Mouse (Mus musculus): Measurements from ENCODE around the gene Hba-a1.
"Not testable (repeated sequence)": the region's sequence is repeated elsewhere in the genome, so short reads cannot be mapped to it uniquely, and the experiment has no call there.

Gene Hba-a1

DNA sequence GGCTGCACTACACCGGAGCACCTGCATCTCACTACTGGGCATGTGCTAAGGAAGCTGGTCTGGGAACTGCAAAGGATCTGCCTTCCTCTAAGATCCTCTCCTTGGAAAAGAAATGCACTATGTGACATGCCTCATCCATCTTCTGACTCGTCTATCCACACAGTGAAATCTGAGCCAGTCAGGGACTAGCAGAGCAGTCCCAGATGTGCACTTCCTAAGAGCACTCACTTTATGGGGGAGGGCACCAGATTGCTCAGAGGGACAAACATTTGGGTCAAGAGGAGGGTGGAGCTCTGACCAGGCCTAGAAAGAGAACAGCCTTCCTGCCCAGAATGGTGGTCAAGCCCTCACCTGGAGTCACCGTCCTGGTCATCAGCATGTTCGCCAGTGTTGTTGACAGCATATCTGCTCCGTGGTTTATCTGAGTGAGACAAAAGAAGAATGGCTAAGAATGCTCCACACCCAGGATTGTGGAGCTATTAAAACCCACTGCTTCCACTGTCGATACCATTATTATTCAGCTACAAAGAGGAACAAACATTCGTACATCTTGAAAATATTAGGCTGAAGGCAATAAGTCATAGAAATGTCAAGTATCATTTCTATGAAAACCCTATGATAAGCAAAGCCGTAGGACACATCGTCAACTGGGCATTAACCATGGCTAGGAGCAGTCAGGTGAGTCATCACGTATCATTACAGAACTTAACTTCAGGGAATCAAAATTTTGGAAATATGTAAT lies 20.5 kb upstream of the Hba-a1 start:
- DNase-seq (ENCODE audit: low spot score in 2 of 2), result no peak

DNA sequence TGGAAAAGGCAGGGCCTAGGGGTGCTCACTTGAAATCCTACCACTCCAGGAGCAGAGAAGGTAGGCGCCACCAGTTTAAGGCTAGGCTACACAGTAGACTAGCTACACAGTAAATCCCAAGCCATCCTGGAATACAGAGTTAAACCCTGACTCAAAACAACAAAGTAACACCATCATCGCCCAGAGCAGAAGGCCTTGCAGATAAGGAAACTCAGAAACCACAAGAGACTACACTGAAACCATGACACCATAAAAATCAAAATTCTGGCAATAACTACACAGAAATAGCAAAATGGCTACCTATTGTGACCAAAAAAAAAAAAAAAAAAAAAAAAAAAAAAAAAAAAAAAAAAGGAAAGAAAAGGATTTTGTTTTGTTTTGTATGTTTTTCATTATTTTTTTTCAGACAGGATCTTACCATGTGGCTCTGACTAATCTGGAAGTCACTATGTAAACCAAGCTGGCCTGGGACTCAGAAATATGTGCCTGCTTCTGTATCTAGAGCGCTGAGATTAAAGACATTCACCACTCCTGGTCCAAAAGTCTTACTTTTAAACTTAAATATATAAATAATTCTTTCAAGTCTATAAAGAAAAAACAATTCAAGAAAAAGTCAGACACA lies 18.1 kb upstream of the Hba-a1 start:
- no peak for DNase-seq (ENCODE audit: low spot score in 2 of 2)

DNA sequence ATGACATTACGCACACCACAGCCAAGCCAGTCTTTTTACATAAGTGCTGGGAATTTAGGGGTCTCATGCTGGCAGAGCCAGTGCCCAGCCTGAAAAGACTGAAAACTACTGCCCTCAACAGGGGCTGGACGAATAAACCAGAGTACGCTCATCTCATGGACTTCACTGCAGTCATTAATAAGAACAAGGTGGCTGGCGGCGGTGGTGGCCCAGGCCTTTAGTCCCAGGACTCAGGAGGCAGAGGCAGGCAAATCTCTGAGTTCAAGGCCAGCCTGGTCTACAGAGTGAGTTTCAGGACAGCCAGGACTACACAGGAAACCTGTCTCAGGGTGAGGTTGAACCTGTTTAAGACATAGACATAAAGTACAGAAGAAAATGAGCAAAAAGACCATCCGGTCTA lies 17.1 kb upstream of the Hba-a1 start:
- no peak for DNase-seq (ENCODE audit: low spot score in 2 of 2)

DNA sequence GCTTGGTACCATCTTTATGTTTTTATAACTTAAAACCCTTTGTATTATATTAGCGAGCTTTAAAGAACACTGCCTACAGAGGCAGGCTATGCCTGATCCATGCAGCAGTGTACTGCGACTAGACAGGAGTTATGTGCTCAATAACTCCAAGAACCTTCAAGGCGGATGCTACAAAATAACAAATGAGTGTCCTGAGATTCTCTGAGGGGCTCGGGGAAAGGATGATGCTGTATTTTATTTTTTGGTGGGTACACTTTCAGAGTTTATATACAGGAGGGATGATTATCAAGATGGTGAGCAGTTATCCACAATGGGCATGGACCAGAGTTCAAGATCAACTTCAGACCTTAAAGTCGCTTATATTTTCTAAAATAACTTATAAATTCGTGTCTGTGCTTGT lies 16.5 kb upstream of the Hba-a1 start:
- no peak for DNase-seq (ENCODE audit: low spot score in 2 of 2)

DNA sequence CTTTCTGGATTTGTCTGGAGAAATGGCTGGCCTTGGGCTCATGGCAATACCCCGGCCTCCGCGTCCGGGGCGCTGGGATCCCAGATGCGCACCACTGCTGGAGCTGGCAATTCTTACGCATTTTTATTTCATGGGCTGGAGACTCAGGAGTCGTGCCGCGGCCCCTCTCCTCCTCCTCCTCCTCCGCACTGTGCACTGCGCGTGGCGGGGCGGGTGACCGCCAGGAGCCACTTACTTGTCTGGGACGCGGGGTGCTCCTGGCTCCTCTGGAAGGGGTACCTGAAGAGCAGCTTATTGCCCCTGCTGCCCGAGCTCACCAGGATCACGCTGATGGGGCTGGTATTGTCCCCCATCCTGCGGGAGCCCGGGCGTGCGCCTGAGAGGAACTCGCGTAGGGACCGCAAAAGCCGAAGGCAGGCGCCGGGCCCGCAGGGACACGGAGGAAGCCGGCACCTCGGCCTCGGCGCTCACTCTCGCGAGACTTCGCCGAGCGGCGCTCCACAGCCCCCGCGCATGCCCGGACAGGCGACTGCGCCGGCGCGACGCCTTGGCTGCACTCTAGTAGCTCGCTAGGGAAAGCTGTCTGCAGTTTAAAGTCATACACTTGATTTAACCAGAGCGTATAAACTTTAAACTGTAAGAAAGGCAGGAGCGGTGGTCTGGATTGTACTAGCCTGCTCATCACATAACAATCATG lies 16.0 kb upstream of the Hba-a1 start, which contains the start of gene Nprl3:
Nprl3 (minus strand) TSS at position 520 of the 697 bp plus-strand sequence.
- DNase-seq (ENCODE audit: low spot score in 2 of 2), result peak; percentile 85 to 95

DNA sequence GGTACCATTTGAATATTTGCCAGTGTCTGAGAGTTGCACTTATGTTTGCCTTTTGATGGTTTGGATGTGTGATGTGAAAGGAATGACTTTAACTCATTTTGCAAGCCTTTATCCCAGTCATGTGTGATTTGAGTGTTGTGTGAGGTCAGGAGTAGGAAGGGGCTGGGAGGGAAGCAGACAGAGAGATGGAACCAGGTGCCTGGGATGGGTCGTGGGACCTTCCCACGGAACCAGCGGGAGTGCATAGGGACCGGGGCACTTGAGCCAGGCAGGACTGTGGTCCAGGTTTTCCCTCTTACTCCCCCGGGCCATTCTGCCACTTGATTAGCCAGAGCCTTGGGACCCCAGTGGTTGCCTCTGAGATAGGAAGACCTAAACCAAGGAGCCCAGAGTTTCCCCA lies 15.3 kb upstream of the Hba-a1 start:
- no peak for DNase-seq (ENCODE audit: low spot score in 2 of 2)

DNA sequence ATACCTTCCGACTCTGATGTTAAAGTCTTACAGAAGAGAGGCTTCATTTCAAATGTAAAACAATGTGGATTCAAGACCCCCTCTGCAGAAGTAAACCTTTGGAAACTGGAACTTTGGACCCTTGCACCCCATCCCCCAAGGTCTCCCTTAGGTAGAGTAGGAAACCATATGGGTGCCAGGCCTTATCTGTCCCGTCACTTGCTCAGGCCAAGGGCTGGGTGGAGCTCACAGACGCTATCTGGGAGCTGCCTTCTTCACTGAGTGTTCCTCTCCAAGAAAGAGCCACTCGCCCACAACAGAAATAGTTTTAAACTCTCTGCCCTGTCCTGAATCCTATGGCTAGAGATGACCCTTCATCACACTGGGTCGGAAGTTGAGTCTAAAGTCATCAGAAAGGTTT lies 14.4 kb upstream of the Hba-a1 start:
- no peak for DNase-seq (ENCODE audit: low spot score in 2 of 2)

DNA sequence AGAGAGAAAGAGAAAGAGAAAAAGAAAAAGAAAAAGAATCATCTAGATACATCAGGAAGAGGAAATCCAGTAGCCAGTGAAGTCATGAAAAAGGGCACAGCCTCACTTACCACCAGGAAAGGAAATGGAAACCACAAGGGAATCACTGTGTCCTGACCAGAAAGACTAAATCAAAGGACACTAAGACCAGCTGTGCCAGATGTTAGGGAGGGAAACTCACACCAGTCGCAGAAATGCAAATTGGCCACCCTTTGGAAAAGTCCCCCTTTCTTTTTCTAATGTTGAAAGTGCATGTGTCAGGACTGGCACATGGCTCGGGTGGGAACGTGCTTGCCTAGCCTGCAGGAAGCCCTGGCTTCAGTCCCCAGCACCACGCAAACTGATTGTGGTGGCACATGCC lies 12.1 kb upstream of the Hba-a1 start:
- DNase-seq (ENCODE audit: low spot score in 2 of 2), result no peak

DNA sequence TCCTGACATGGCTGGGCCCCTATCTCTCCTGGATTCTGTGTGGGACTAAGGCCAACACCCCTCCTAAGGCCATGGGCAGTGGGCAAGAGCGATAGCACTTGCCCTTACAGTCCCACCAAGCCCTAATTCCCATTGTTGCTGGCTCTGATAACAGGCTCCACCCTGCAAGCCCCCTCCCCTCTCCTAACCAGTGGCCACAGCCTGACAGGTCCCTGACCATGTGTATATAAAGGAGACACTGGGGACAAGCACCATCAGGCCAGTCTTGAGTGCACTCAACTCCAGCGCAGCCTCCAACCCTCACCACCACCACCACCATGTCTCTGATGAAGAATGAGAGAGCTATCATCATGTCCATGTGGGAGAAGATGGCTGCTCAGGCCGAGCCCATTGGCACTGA lies 7.0 kb upstream of the Hba-a1 start, which contains the start of gene Hba-x:
Hba-x (plus strand) TSS at position 54 of the 400 bp plus-strand sequence.
- DNase-seq (ENCODE audit: low spot score in 2 of 2), result no peak

DNA sequence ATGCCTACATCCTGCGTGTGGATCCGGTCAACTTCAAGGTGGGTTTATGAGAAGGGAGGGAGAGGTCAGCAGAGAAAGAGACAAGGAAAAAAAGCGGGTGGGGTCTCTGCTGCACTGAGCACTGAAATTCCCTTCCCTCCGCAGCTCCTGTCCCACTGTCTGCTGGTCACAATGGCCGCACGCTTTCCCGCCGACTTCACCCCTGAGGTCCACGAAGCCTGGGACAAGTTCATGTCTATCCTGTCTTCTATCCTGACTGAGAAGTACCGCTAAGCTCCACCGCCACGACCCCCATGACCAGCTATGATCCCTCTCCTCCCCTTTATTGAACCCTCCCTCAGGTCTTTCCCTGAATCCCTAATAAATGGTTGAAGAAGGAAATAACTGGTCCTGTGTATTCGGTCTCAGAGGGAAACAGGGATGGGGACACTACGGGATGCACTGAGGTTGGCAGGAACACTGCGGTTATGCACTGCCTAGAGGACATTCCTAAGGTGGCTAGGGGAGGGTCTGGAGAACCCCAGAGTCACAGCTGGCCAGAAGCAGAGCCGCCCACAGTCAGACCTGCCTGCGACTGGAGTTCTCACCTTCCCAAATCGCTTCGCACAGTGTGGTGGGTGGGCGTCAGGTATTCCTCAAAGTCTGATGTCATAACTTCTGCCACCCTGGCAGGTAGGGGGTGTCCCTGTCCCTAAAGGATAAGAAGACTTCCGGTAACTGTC lies 5.4 kb upstream of the Hba-a1 start:
- DNase-seq (ENCODE audit: low spot score in 2 of 2), result no peak

DNA sequence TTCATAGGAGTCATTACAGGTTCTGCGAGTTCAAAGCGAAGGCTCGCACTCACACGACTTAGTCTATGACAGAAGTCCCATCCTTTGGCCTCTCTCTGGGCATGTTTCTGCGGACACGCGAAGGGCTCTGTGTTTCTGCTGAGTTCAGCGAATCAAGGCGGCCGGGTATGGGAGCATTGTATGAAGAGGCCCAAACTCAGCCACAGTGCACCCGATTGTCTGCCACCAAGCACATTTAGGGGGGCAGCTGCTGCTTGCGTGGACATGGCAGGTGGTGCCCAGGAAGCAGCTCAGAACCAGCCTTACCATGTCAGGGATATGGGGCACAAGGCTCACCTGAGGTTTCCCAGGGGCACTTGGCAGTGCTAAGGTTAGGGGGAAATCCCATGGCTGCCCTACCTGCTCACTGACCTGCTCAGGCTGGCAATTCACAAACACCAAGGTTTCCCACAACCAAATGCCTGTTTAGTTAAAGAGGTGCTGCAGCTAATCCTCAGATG lies 4.8 kb upstream of the Hba-a1 start:
- DNase-seq (ENCODE audit: low spot score in 2 of 2), result no peak

DNA sequence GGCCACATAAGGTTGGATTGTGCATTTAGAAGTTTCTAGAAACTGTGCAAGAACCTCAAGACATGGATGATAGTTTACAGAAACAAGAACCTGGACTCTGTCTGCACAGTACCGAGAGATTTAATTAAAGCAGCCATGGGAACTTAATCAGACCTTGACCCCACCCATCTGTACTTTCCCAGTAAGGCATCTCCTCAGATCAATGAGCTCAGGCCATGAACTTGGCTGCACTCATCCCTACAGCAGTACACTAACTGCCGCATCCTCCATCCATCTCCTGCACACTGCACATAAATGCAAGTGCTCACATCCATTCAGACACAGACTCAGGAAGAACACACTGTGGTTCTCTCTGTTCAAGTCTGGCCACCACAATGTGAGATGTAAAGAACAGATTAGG lies 2.7 kb upstream of the Hba-a1 start:
- no peak for DNase-seq (ENCODE audit: low spot score in 2 of 2)

DNA sequence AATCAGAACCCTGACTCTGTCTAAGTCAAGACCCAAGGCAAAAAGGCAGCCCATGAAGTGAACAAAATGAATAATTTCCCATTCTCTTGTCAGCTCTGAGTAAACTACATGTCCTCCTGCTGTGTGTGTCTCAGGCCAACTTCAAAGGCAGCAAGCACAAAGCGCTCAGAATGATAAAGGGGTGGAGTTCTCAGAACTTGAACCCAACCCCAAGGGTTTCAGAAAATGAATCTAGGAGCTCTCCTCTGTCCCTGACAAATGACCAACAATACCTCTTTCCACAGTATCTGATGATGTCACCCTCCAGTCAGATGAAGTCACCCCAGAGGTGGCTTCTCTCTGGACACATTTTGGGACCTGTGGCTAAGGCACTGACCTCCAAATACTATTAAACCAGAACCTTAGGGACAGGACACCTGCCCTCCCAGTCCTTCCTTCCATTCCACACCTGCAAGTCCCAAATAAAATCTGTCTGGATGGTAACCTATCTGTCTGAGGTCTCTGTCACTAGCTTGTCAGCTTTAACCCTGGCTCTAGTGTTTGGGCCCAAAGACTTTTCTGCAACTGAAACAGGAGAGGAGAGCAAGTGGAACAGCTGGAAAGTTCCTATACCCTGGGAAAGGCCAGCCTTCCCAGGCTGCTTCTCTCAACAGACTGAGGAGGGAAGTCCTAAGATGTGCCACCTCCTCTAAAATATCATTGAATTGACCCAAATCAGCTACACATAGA lies 1.7 kb upstream of the Hba-a1 start:
- no peak for DNase-seq (ENCODE audit: low spot score in 2 of 2)

DNA sequence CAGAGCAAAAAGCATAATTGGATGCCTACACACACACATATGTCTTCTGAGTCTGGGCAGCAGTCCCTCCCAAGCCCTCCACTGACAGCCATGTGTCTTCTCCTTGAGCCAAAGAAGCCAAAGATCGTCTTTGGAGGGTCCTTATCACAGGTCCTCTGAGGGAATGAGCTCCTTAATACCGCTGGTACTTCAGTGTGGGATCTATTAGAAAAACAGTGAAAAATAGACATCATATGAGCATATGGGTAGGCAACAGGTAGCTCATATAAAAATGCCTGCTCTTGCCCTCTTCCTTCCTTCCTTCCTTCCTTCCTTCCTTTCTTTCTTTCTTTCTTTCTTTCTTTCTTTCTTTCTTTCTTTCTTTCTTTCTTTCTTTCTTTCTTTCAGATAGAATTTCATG lies 1.3 kb downstream of the Hba-a1 start:
- not testable (repeated sequence) for DNase-seq (ENCODE audit: low spot score in 2 of 2)

DNA sequence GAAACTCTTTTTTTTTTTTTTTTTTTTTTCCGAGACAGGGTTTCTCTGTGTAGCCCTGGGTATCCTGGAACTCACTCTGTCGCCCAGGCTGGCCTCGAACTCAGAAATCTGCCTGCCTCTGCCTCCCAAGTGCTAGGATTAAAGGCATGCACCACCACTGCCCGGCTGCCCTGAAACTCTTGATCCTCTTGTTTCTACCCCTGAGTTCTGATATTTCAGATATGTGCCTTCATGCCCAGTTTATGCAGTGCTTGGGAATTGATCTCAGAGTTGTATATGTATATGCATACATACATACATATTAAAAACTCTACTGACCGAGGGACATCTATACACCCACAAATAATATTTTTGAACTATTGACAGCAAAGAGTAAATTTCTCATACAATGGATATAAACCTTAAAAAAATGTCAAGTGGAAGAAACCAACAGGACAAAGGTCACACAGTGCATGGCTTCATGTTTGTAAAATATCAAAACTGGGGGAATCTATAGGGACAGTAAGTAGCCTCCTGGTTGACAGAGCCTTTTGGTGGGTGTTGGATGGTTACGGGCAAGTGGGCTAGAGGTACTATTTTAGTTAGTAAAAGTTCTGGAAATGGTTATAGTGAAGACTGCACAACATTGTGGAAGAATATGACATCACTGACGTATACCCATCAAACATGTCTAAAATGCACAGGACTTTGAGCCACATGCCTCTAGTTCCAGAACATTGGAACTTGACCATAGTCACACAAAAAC lies 1.9 kb downstream of the Hba-a1 start:
- no peak for DNase-seq (ENCODE audit: low spot score in 2 of 2)

DNA sequence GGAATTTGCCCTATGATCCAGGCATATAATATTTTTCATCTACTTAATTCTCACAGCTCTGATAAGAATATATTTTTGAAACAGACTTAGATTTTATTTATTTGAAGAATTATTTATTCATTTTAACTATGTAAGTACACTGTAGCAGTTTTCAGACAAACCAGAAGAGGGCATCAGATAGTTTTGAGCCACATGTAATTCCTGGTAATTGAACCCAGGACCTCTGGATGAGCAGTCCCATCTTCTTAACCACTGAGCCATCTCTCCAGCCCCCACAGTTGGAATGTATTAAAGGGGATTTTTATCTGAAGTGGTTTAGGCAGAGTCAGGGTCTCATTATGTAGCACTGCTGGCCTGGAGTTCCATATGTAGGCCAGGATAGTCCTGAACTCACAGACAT lies 2.6 kb downstream of the Hba-a1 start:
- not testable (repeated sequence) for DNase-seq (ENCODE audit: low spot score in 2 of 2)

DNA sequence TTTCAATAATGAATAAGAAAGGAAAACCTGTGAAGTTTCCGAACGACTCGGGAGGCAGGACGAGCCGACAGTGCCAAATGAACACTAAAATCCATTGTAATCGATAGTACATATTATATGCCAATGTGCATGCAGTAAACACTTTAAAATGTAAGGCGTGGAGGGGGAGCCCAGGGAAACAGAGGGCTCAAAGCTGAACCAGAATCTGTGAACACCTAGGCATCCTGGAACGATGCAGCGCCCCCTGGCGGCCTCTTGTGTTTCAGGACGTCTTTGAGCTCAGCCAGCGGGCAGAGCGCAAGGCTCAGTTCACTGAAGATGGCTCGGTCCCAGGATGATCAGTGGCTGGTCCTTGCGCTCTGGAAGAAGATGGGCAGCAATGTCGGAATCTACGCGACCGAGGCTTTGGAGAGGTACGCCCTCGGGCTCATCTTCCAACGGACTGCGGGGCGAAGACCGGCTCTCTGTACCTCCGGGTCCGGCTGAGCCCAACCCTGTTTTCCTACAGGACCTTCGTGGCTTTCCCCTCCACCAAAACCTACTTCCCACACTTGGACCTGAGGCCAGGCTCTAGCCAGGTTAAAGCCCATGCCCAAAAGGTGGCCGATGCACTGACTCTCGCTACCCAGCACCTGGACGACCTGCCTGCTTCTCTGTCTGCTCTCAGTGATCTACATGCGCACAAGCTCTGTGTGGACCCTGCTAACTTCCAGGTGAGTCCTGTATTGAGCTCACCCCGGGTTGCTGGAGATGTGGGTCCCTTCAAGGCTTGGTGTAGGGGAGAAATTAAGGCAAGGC lies 3.6 kb downstream of the Hba-a1 start, which contains the start of gene Hbq1b:
Hbq1b (plus strand) TSS at position 271 of the 798 bp plus-strand sequence.
- DNase-seq (ENCODE audit: low spot score in 2 of 2), result peak; percentile 28 to 87

DNA sequence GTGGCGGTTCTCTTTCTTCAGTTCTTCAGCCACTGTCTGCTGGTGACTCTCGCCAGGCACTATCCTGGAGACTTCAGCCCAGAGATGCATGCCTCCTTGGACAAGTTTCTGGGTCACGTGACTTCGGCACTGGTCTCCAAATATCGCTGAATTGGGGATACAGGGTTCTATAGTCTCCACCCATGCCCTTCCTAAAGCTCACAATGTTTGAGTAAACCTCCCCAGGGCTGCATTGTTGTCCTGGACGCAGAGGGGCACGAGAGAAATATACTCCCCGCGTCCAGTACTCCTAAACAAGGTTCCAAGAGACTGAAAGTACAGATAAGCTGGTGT lies 4.1 kb downstream of the Hba-a1 start:
- DNase-seq (ENCODE audit: low spot score in 2 of 2), result no peak

DNA sequence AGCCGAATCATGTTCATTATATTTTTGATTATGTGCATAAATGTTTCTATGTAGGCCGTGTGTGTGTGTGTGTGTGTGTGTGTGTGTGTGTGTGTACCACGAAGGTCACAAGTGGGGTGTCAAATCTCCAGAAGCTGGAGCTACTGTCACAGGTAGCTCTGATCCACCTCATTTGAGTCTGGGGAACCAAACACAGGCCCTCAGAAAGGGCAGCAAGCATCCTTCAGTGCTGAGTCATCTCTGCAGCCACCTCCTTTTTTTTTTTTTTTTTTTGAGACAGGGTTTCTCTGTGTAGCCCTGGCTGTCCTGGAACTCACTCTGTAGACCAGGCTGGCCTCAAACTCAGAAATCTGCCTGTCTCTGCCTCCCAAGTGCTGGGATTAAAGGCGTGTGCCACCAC lies 9.5 kb downstream of the Hba-a1 start:
- DNase-seq (ENCODE audit: low spot score in 2 of 2), result not testable (repeated sequence)

DNA sequence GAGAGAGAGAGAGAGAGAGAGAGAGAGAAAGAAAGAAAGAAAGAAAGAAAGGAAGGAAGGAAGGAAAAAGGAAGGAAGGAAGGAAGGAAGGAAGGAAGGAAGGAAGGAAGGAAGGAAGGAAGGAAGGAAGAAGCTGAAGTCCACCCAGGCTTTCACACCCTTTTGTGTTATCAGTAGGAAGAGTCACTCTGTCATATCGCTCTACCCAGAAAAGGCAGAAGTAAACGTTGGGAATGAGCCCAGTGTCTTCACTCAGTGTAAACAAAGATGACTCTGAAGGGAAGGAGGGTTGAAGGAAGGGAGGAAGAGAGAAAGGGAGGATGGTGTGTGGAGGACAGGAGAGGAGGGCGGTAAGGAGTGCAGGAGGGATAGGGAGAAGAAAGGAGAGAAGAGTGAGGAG lies 10.2 kb downstream of the Hba-a1 start:
- DNase-seq (ENCODE audit: low spot score in 2 of 2), result not testable (repeated sequence)

All from left cerebral cortex, adult 9 months (tissue).